Mouse (Mus musculus) adipocyte (in vitro differentiated cells): ENCODE results near the gene Nt5dc1.
"Not testable (repeated sequence)": the region's sequence is repeated elsewhere in the genome, so short reads cannot be mapped to it uniquely, and the experiment has no call there.

ENCODE experiments used
- DNase-seq: peaks from one replicate; pipeline ENCODE4 v3.0.0-alpha.2; 2016; ENCODE audit warnings: low spot score

Nt5dc1 gene

GRCm38 (mm10) chr10:34418204-34418756 is at the start of gene Nt5dc1:
TSS of gene Nt5dc1 (minus strand) at chr10:34418552.
- DNase-seq = peak; percentile 92

GRCm38 (mm10) chr10:34464321-34464720 is 46.0 kb upstream of the Nt5dc1 start:
- no peak for DNase-seq

GRCm38 (mm10) chr10:34461451-34461850 is 43.1 kb upstream of the Nt5dc1 start:
- no peak for DNase-seq

- no peak for DNase-seq
Measured at GRCm38 (mm10) chr10:34449469-34449868, 31.1 kb upstream of the Nt5dc1 start.

- DNase-seq = not testable (repeated sequence)
Measured at GRCm38 (mm10) chr10:34434191-34434590, 15.8 kb upstream of the Nt5dc1 start.

GRCm38 (mm10) chr10:34431783-34432182 is 13.4 kb upstream of the Nt5dc1 start:
- DNase-seq = peak; percentile 43

- DNase-seq = not testable (repeated sequence)
Measured at GRCm38 (mm10) chr10:34418794-34419193, 442 bp upstream of the Nt5dc1 start.

GRCm38 (mm10) chr10:34399267-34399666 is 19.1 kb downstream of the Nt5dc1 start:
- peak; percentile 28 for DNase-seq

- DNase-seq = no peak
Measured at GRCm38 (mm10) chr10:34396959-34397358, 21.4 kb downstream of the Nt5dc1 start.

GRCm38 (mm10) chr10:34389681-34390080 is 28.7 kb downstream of the Nt5dc1 start, which contains the start of gene Col10a1:
TSS of gene Col10a1 (plus strand) at chr10:34389981.
- DNase-seq = no peak

GRCm38 (mm10) chr10:34385636-34386035 is 32.7 kb downstream of the Nt5dc1 start:
- no peak for DNase-seq

GRCm38 (mm10) chr10:34373332-34373731 is 45.0 kb downstream of the Nt5dc1 start:
- DNase-seq = no peak

GRCm38 (mm10) chr10:34368138-34368537 is 50.2 kb downstream of the Nt5dc1 start:
- peak; percentile 14 for DNase-seq

- DNase-seq = no peak
Measured at GRCm38 (mm10) chr10:34363756-34364155, 54.6 kb downstream of the Nt5dc1 start.

GRCm38 (mm10) chr10:34358263-34358662 is 60.1 kb downstream of the Nt5dc1 start:
- no peak for DNase-seq

- no peak for DNase-seq
Measured at GRCm38 (mm10) chr10:34352166-34352565, 66.2 kb downstream of the Nt5dc1 start.

GRCm38 (mm10) chr10:34341886-34342285 is 76.5 kb downstream of the Nt5dc1 start:
- no peak for DNase-seq

GRCm38 (mm10) chr10:34341014-34341413 is 77.3 kb downstream of the Nt5dc1 start:
- no peak for DNase-seq

- DNase-seq = peak; percentile 76
Measured at GRCm38 (mm10) chr10:34328310-34328709, 90.0 kb downstream of the Nt5dc1 start.

- DNase-seq = no peak
Measured at GRCm38 (mm10) chr10:34327144-34327543, 91.2 kb downstream of the Nt5dc1 start.

GRCm38 (mm10) chr10:34326701-34327100 is 91.7 kb downstream of the Nt5dc1 start:
- DNase-seq = peak; percentile 53

- no peak for DNase-seq
Measured at GRCm38 (mm10) chr10:34320809-34321208, 97.5 kb downstream of the Nt5dc1 start.

- DNase-seq = no peak
Measured at GRCm38 (mm10) chr10:34317217-34317606, 101.1 kb downstream of the Nt5dc1 start.

- no peak for DNase-seq
Measured at GRCm38 (mm10) chr10:34316571-34317216, 101.7 kb downstream of the Nt5dc1 start.
